Mouse (Mus musculus) testis, adult 2 months (tissue): ENCODE results near the gene Acbd7.

Experiments
- CTCF ChIP-seq: fragments of 200-500 bp; IDR thresholded peaks from 2 replicates; pipeline ENCODE4 v1.5.1; 2012; ENCODE audit warnings: low read depth, mild to moderate bottlenecking, inconsistent platforms, low read length, moderate library complexity; ENCODE audit not compliant: control insufficient read depth, insufficient read depth, insufficient replicate concordance
- POLR2A ChIP-seq: fragments of 200-500 bp; IDR thresholded peaks from 2 replicates; pipeline ENCODE4 v1.6.1; 2012; ENCODE audit warnings: low read depth, mild to moderate bottlenecking, inconsistent platforms, low read length, moderate library complexity; ENCODE audit not compliant: control insufficient read depth

GRCm38 (mm10) chr2:3348422-3348821 is 12.5 kb downstream of the Acbd7 start:
- no peak for TF ChIP-seq CTCF
- TF ChIP-seq POLR2A = no peak
